Mouse (Mus musculus) liver, adult 2 months (tissue): Measurements from ENCODE around the gene Mrpl32. TPM values are rescaled to one million over a fixed set of nuclear protein-coding genes. Genes with fewer than 3 reads are reported as not detected.

ENCODE experiments used
- DNase-seq: peaks from one replicate; pipeline ENCODE4 v3.0.0-alpha.2; 2011; ENCODE audit warnings: low read depth, low spot score; ENCODE audit errors: extremely low read depth
- H3K27ac ChIP-seq: fragments of 200-500 bp; replicated peaks from 2 replicates; pipeline ENCODE4 v1.5.1; 2012; ENCODE audit warnings: low read depth, mild to moderate bottlenecking, control low read depth, inconsistent platforms, low read length; ENCODE audit not compliant: insufficient read depth
- H3K27me3 ChIP-seq: fragments of 200-500 bp; 2 replicates; pipeline ENCODE4 v1.6.1; 2012; ENCODE audit warnings: mild to moderate bottlenecking, moderate library complexity, low read length, inconsistent platforms; ENCODE audit not compliant: control insufficient read depth, insufficient read depth
- H3K36me3 ChIP-seq: fragments of 200-500 bp; 2 replicates; pipeline ENCODE4 v1.6.1; 2012; ENCODE audit warnings: low read length, inconsistent platforms; ENCODE audit not compliant: control insufficient read depth, insufficient read depth
- H3K4me1 ChIP-seq: fragments of 200-500 bp; 2 replicates; pipeline ENCODE4 v1.6.1; 2011; ENCODE audit warnings: low read length; ENCODE audit not compliant: control insufficient read depth, insufficient read depth
- H3K4me3 ChIP-seq: fragments of 200-500 bp; 2 replicates; pipeline ENCODE4 v1.5.1; 2011; ENCODE audit warnings: low read depth, mild to moderate bottlenecking, control low read depth, low read length, moderate library complexity; ENCODE audit not compliant: insufficient read depth
- H3K79me2 ChIP-seq: fragments of 200-500 bp; 2 replicates; pipeline ENCODE4 v1.6.1; 2012; ENCODE audit warnings: inconsistent platforms, mild to moderate bottlenecking, low read length, moderate library complexity; ENCODE audit not compliant: control insufficient read depth, insufficient read depth
- H3K9ac ChIP-seq: fragments of 200-500 bp; 2 replicates; pipeline ENCODE4 v1.6.1; 2012; ENCODE audit warnings: low read depth, mild to moderate bottlenecking, control low read depth, inconsistent platforms, low read length
- CTCF ChIP-seq: fragments of 200-500 bp; IDR thresholded peaks from 2 replicates; pipeline ENCODE4 v1.5.1; 2011; ENCODE audit warnings: low read depth, low read length, control low read depth
- POLR2A ChIP-seq: fragments of 200-500 bp; IDR thresholded peaks from 2 replicates; pipeline ENCODE4 v1.6.1; 2011; ENCODE audit warnings: low read length, control low read depth; ENCODE audit not compliant: insufficient read depth; ENCODE audit errors: extremely low read depth
- WGBS: fragments of 180-500 bp; shearing (Covaris S2); methylation state at CpG from one replicate; pipeline ENCODE4 v1.1.7; 2018; 5-methylcytosine and 5-hydroxymethylcytosine counted together
- polyA plus RNA-seq: library from polyadenylated mRNA; depleted of rRNA; stranded (reverse); fragments of >200 nt; gene quantifications from 2 replicates; pipeline ENCODE4 v1.2.3, GENCODE M21; 2012; rRNA removed
- total RNA-seq: library from RNA; depleted of rRNA; stranded (reverse); fragments of >200 nt; gene quantifications from 2 replicates; pipeline ENCODE4 v1.2.3, GENCODE M21; 2014; rRNA removed

Mrpl32 gene
- total RNA-seq (18.3 and 29.1 TPM in 2 replicates), polyA plus RNA-seq (8.5 TPM in 2 replicates)

DNA sequence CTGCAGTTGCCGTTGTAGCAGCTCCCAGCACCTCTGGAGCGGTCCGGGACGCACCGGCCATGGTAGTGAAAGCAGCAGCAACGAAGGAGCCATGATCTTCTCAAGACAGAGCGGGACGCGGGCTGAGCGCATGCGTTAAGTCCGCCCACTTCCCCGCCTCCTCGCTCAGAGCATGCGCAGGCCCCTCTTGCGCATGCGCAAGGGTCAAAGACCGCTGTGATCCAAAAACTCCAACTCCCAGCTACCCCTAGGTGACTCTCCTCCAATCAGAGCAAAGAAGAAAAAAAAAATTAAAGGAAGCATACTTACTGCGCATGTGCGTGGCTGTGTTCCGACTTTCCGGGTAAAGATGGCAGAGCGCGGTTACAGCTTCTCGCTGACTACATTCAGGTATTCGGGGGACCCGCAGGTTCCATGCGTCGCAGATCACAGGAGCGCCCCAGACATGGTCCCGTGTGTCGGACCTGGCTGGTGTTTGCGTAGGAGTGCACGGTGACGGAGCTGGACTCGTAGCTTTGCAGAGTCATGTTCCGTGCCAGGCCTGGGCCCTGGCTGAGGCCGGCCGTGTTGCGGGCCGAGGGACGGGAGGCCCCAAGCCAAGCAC lies at the start of gene Mrpl32, which contains the start of gene Psma2:
Gene Mrpl32 (minus strand): TSS at position 240 of the 604 bp plus-strand sequence.
Gene Psma2 (plus strand): TSS at position 315 of the 604 bp plus-strand sequence.
- peak; percentile 95 for DNase-seq
- under 1% methylated on average over 42 of the region's 42 CpGs for WGBS
- Histone ChIP-seq H3K27ac (peak within 1 kb of the TSS; percentile 74), H3K79me2 (peaks cover 4% of the 10 kb centered on the region; the same call in 1 of the 2 replicates), H3K9ac (peak within 1 kb of the TSS; percentile 98), H3K27me3 (no peaks in the 10 kb centered on the region), H3K4me3 (peak within 1 kb of the TSS; percentile 99), H3K36me3 (peaks cover 16% of the 10 kb centered on the region), H3K4me1 (0 out of 2 replicates have a peak, but pooled peaks cover 3% of the 10 kb centered on the region)
- TF ChIP-seq CTCF = no peak
- TF ChIP-seq POLR2A = peak; percentile 81

DNA sequence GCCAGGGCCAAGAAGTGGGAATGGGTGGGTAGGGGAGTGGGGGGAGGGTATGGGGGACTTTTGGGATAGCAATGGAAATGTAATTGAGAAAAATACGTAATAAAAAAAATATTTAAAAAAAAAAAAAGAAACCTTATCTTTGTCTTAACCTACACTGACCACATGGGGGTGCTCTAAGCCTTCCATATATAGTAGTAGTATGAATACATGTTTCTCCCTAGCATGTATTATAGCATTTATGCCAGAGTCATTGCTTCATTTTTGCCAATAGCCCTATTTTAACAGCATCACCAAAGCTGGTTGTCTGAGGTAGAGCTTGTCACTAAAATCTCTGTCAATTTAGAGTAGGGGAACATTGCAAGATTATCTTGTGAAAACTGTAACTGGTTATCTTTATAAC lies 36.3 kb upstream of the Mrpl32 start:
- Histone ChIP-seq H3K27ac (no peak overlapping the region), H3K79me2 (no peaks in the 10 kb centered on the region), H3K4me1 (no peaks in the 10 kb centered on the region), H3K27me3 (no peaks in the 10 kb centered on the region), H3K9ac (no peak overlapping the region), H3K36me3 (no peaks in the 10 kb centered on the region), H3K4me3 (no peak overlapping the region)
- WGBS = 26% methylated on average over 1 of the region's 1 CpGs
- TF ChIP-seq POLR2A (no peak), CTCF (no peak)
- DNase-seq = peak; percentile 11

DNA sequence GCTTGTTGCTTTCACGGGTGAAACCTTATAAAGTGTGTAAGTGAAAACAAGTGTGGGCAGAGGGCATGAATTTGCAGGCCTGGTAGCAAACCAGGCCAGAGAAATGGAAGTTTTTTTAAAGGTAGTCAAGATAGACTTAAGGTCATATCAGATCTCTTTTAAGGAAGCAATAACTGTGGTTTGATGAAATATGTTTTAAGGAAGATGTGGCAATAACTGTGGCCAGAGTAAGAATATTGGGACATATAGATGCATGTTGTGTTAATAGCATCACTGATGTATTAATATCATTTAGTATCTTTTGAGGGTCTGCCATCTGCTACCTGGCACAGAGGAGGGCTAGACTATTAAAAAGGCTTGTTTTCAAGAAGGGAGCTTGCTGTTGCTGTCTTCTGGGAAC lies 27.0 kb upstream of the Mrpl32 start:
- Histone ChIP-seq H3K9ac (no peak overlapping the region), H3K27ac (no peak overlapping the region), H3K79me2 (no peaks in the 10 kb centered on the region), H3K36me3 (peaks cover 36% of the 10 kb centered on the region), H3K27me3 (no peaks in the 10 kb centered on the region), H3K4me3 (no peak overlapping the region), H3K4me1 (no peaks in the 10 kb centered on the region)
- TF ChIP-seq CTCF = no peak
- TF ChIP-seq POLR2A = no peak
- no peak for DNase-seq
- WGBS = 11% methylated on average over 1 of the region's 1 CpGs

DNA sequence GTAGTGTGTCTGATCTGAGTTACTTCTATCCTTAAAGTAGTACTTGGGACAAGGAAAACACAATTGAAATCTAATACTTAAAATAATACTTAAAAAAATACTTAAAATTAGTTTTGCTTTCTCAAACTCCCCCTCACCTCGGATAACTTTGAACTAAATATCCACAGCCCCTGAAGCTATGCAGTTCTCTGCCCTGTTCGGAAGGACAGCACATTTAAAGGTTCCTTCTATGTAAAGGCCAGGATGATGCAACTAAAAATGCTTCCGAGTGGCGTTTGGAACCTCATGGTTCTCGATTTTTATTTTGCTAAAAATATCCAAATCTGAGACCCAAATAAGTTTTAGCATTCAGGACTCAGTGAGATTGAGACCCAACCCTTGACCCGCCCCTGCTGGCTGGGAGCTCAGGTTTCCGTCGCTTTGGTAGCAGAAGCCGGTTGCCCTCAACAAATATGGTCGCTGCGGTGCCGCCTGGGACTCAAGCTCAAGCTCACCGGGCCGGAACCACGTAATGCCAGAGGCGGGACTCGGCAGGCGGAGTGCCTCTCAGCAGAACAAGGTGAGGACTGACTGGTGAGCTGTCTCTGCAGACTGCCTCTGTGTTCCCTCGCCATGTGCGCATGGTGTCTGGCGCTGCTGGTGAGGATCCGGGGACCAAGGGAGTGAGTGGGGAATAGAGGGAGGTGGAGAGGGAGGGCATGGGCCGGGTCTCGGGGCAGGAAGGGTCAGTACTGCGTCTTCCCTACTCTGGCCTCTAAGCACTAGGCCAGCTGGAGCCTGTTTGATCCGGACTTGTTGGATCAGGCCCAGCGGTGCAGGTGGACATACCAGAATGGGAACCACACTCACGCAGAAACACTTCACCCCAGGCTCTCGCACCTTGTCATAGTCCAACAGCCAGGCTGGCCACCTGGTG lies 17.0 kb upstream of the Mrpl32 start, which contains the start of gene AW209491:
Gene AW209491 (plus strand): TSS at position 429 of the 916 bp plus-strand sequence.
- peak; percentile 93 for DNase-seq
- H3K27ac ChIP-seq = peak within 1 kb of the TSS; percentile 43
- peak within 1 kb of the TSS; percentile 77 for H3K9ac ChIP-seq
- H3K36me3 ChIP-seq = peaks cover 20% of the 10 kb centered on the region
- TF ChIP-seq POLR2A (peak; percentile 64; the same call in 1 of the 2 replicates), CTCF (no peak)
- H3K27me3 ChIP-seq = no peaks in the 10 kb centered on the region
- no peaks in the 10 kb centered on the region for H3K79me2 ChIP-seq
- H3K4me3 ChIP-seq = peak within 1 kb of the TSS; percentile 71
- no peaks in the 10 kb centered on the region; the same call in 1 of the 2 replicates for H3K4me1 ChIP-seq
- under 1% methylated on average over 29 of the region's 29 CpGs for WGBS

DNA sequence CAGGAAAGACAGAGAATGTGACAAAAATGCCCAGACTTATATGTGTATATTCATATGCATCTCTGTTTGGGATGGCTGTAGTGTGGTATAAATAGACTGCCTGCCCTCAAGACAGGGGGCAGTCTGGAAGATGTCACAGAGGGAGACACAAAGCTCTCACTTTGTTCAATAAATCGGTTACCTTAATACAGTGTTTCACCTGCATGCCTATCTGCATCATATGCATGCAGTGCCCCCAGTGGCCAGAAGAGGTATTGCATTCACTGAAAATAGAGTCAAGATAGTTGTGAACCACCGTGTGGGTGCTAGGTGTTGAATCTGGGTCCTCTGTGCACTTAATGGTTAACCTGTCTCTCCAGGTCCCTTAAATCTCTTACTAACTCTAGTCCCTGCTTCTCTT lies 5.8 kb upstream of the Mrpl32 start:
- peaks cover 48% of the 10 kb centered on the region for H3K36me3 ChIP-seq
- H3K27ac ChIP-seq = no peak overlapping the region
- WGBS = 10% methylated on average over 2 of the region's 2 CpGs

More for the DNA sequence above, 5.8 kb upstream of the Mrpl32 start:
- no peak overlapping the region for H3K9ac ChIP-seq
- peak; percentile 40 for DNase-seq
- H3K79me2 ChIP-seq = peaks cover 4% of the 10 kb centered on the region; the same call in 1 of the 2 replicates
- peaks cover 3% of the 10 kb centered on the region; the same call in 1 of the 2 replicates for H3K4me1 ChIP-seq
- H3K4me3 ChIP-seq = no peak overlapping the region; the same call in 1 of the 2 replicates
- H3K27me3 ChIP-seq = no peaks in the 10 kb centered on the region
- TF ChIP-seq CTCF (peak; percentile 63), POLR2A (no peak)
